Mouse (Mus musculus) limb, embryonic 12.5 days (tissue): ENCODE results near the gene Scn10a. TPM values are rescaled to one million over a fixed set of nuclear protein-coding genes. Genes with fewer than 3 reads are reported as not detected.

Experiments used
- ATAC-seq: fragments of 200-750 bp; cut with Nextera tagmentation; 2 replicates; pipeline ENCODE4 v1.8.0; 2017; ENCODE audit warnings: low read depth, moderate TSS enrichment; ENCODE audit not compliant: insufficient number of reproducible peaks, insufficient read depth, low FRiP score, low TSS enrichment
- H3K27ac ChIP-seq: fragments of 300-500 bp; sonication (generic); 2 replicates; pipeline ENCODE4 v1.5.1; 2016; ENCODE audit warnings: mild to moderate bottlenecking, moderate library complexity
- H3K27me3 ChIP-seq: fragments of 300-500 bp; sonication (generic); 2 replicates; pipeline ENCODE4 v1.6.1; 2016; ENCODE audit warnings: mild to moderate bottlenecking, moderate library complexity
- H3K36me3 ChIP-seq: fragments of 300-500 bp; sonication (generic); 2 replicates; pipeline ENCODE4 v1.6.1; 2016; ENCODE audit warnings: mild to moderate bottlenecking, moderate library complexity
- H3K4me1 ChIP-seq: fragments of 300-500 bp; sonication (generic); replicated peaks from 2 replicates; pipeline ENCODE4 v1.6.1; 2016
- H3K4me2 ChIP-seq: fragments of 300-500 bp; sonication (generic); 2 replicates; pipeline ENCODE4 v1.6.1; 2016; ENCODE audit warnings: mild to moderate bottlenecking, moderate library complexity
- H3K4me3 ChIP-seq: fragments of 300-500 bp; sonication (generic); replicated peaks from 2 replicates; pipeline ENCODE4 v1.5.1; 2016; ENCODE audit warnings: mild to moderate bottlenecking
- H3K9ac ChIP-seq: fragments of 300-500 bp; sonication (generic); replicated peaks from 2 replicates; pipeline ENCODE4 v1.6.1; 2016; ENCODE audit warnings: mild to moderate bottlenecking, moderate library complexity
- H3K9me3 ChIP-seq: fragments of 300-500 bp; sonication (generic); 2 replicates; pipeline ENCODE4 v1.6.1; 2016; ENCODE audit warnings: mild to moderate bottlenecking, moderate library complexity
- WGBS: fragments of 180-500 bp; shearing (Covaris S2); methylation state at CpG from one replicate; pipeline ENCODE4 v1.1.7; 2016; 5-methylcytosine and 5-hydroxymethylcytosine counted together
- polyA plus RNA-seq: library from polyadenylated mRNA; unstranded; fragments of >200 nt; fragmentation: Nextera tagmentation; extraction: Ambion mirVana; gene quantifications from 2 replicates; pipeline ENCODE4 v1.2.1, GENCODE M21; 2016

Scn10a gene
- polyA plus RNA-seq = 0.24 TPM in 1 of 2 replicates, not detected in the other

DNA sequence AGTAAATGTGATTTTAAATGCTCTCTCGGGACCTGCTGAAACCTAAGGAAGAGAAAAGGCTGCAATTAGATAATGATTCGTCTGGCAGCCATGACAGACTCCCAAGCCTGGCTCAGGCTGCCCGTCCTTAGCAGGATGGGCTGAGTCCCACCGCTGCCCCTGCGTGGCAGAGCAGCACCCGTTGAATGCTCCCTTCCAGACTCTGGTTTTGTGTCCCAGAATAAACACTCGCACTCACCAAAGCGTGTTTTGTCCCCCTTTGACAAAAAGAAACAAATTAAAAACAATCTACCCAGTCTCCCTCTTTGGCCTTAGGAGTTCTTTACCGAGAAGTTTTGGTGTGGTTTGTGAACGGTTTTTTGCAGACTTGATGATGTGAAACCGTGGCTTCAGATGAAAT, at the start of gene Scn10a:
Scn10a (minus strand) TSS at position 101 of the 400 bp plus-strand sequence.
- Histone ChIP-seq H3K36me3 (no peaks in the 10 kb centered on the region), H3K4me3 (no peak within 1 kb of the TSS), H3K4me1 (no peaks in the 10 kb centered on the region), H3K9me3 (no peaks in the 10 kb centered on the region), H3K27ac (no peak within 1 kb of the TSS), H3K9ac (no peak within 1 kb of the TSS), H3K4me2 (no peak within 1 kb of the TSS), H3K27me3 (peaks cover 4% of the 10 kb centered on the region; the same call in 1 of the 2 replicates)
- ATAC-seq = no peak
- WGBS = 80% methylated on average over 11 of the region's 11 CpGs

GRCm38 (mm10) chr9:119768585-119768984, 49.5 kb upstream of the Scn10a start:
- H3K27ac ChIP-seq = no peak overlapping the region
- no peaks in the 10 kb centered on the region for H3K9me3 ChIP-seq
- no peaks in the 10 kb centered on the region for H3K4me1 ChIP-seq
- H3K9ac ChIP-seq = no peak overlapping the region
- no peaks in the 10 kb centered on the region for H3K27me3 ChIP-seq
- ATAC-seq = no peak
- no peaks in the 10 kb centered on the region for H3K36me3 ChIP-seq
- 42% methylated on average over 7 of the region's 7 CpGs for WGBS
- H3K4me3 ChIP-seq = no peak overlapping the region
- H3K4me2 ChIP-seq = no peak overlapping the region

GRCm38 (mm10) chr9:119760226-119760625, 41.1 kb upstream of the Scn10a start:
- no peak for ATAC-seq
- Histone ChIP-seq H3K9me3 (peaks cover 14% of the 10 kb centered on the region), H3K27ac (no peak overlapping the region), H3K4me1 (no peaks in the 10 kb centered on the region), H3K4me3 (no peak overlapping the region), H3K4me2 (no peak overlapping the region), H3K27me3 (no peaks in the 10 kb centered on the region), H3K9ac (no peak overlapping the region), H3K36me3 (no peaks in the 10 kb centered on the region)
- WGBS = 87% methylated on average over 3 of the region's 3 CpGs

- no peak overlapping the region for H3K4me2 ChIP-seq
- H3K4me3 ChIP-seq = no peak overlapping the region
- no peaks in the 10 kb centered on the region for H3K27me3 ChIP-seq
- peaks cover 14% of the 10 kb centered on the region for H3K9me3 ChIP-seq
- 83% methylated on average over 1 of the region's 1 CpGs for WGBS
- no peak for ATAC-seq
- no peak overlapping the region for H3K9ac ChIP-seq
- no peaks in the 10 kb centered on the region for H3K4me1 ChIP-seq
- H3K27ac ChIP-seq = no peak overlapping the region
- no peaks in the 10 kb centered on the region for H3K36me3 ChIP-seq
Observed at GRCm38 (mm10) chr9:119759457-119759856, 40.3 kb upstream of the Scn10a start.

DNA sequence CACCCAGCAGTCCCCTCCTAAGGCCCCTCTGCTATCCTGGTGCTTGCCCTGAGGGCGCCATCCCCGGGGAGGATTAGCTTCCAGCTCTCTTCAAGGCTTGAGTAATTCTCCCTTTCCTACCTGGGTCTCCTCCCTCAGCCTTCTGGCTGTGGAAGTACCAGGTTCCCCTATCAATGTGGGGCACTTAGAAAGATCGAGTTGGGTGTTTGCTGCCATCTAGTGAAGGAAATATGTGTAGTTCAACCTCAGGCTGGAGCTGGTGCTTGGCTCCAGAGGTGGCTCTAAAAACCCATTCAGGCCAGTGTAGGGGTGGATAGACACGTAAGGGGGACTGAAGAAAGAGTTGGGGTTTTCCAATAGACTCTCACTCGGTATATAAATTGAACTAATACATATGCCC, 32.4 kb upstream of the Scn10a start:
- Histone ChIP-seq H3K4me2 (no peak overlapping the region), H3K4me3 (no peak overlapping the region), H3K27me3 (no peaks in the 10 kb centered on the region), H3K27ac (no peak overlapping the region), H3K4me1 (no peaks in the 10 kb centered on the region), H3K36me3 (no peaks in the 10 kb centered on the region), H3K9ac (no peak overlapping the region), H3K9me3 (peaks cover 11% of the 10 kb centered on the region; the same call in 1 of the 2 replicates)
- 17% methylated on average over 5 of the region's 5 CpGs for WGBS
- ATAC-seq = no peak

GRCm38 (mm10) chr9:119749112-119749511, 30.0 kb upstream of the Scn10a start:
- no peak for ATAC-seq
- H3K9ac ChIP-seq = no peak overlapping the region
- peaks cover 7% of the 10 kb centered on the region; the same call in 1 of the 2 replicates for H3K9me3 ChIP-seq
- H3K27ac ChIP-seq = no peak overlapping the region
- H3K4me1 ChIP-seq = no peaks in the 10 kb centered on the region
- H3K4me2 ChIP-seq = no peak overlapping the region
- no peak overlapping the region for H3K4me3 ChIP-seq
- 73% methylated on average over 9 of the region's 9 CpGs for WGBS
- H3K27me3 ChIP-seq = no peaks in the 10 kb centered on the region
- no peaks in the 10 kb centered on the region for H3K36me3 ChIP-seq

GRCm38 (mm10) chr9:119743900-119744299, 24.8 kb upstream of the Scn10a start:
- H3K9me3 ChIP-seq = peaks cover 7% of the 10 kb centered on the region; the same call in 1 of the 2 replicates
- no peak overlapping the region for H3K4me2 ChIP-seq
- 0 out of 2 replicates have a peak, but pooled peaks cover 3% of the 10 kb centered on the region for H3K27me3 ChIP-seq
- H3K36me3 ChIP-seq = no peaks in the 10 kb centered on the region
- no peaks in the 10 kb centered on the region for H3K4me1 ChIP-seq
- no peak overlapping the region for H3K4me3 ChIP-seq
- no peak for ATAC-seq
- H3K9ac ChIP-seq = no peak overlapping the region
- no peak overlapping the region for H3K27ac ChIP-seq
- WGBS = 76% methylated on average over 4 of the region's 4 CpGs

GRCm38 (mm10) chr9:119743312-119743711, 24.2 kb upstream of the Scn10a start:
- 90% methylated on average over 3 of the region's 3 CpGs for WGBS

GRCm38 (mm10) chr9:119741101-119741786, 22.1 kb upstream of the Scn10a start:
- Histone ChIP-seq H3K9me3 (no peaks in the 10 kb centered on the region), H3K4me2 (no peak overlapping the region), H3K27ac (no peak overlapping the region), H3K4me1 (no peaks in the 10 kb centered on the region), H3K4me3 (no peak overlapping the region), H3K9ac (no peak overlapping the region), H3K27me3 (0 out of 2 replicates have a peak, but pooled peaks cover 4% of the 10 kb centered on the region), H3K36me3 (no peaks in the 10 kb centered on the region)
- no peak for ATAC-seq
- WGBS = 56% methylated on average over 5 of the region's 5 CpGs

More at GRCm38 (mm10) chr9:119743312-119743711, 24.2 kb upstream of the Scn10a start:
- Histone ChIP-seq H3K27me3 (0 out of 2 replicates have a peak, but pooled peaks cover 4% of the 10 kb centered on the region), H3K36me3 (no peaks in the 10 kb centered on the region), H3K4me1 (no peaks in the 10 kb centered on the region), H3K4me2 (no peak overlapping the region), H3K9me3 (peaks cover 7% of the 10 kb centered on the region; the same call in 1 of the 2 replicates), H3K27ac (no peak overlapping the region), H3K9ac (no peak overlapping the region), H3K4me3 (no peak overlapping the region)
- ATAC-seq = no peak

DNA sequence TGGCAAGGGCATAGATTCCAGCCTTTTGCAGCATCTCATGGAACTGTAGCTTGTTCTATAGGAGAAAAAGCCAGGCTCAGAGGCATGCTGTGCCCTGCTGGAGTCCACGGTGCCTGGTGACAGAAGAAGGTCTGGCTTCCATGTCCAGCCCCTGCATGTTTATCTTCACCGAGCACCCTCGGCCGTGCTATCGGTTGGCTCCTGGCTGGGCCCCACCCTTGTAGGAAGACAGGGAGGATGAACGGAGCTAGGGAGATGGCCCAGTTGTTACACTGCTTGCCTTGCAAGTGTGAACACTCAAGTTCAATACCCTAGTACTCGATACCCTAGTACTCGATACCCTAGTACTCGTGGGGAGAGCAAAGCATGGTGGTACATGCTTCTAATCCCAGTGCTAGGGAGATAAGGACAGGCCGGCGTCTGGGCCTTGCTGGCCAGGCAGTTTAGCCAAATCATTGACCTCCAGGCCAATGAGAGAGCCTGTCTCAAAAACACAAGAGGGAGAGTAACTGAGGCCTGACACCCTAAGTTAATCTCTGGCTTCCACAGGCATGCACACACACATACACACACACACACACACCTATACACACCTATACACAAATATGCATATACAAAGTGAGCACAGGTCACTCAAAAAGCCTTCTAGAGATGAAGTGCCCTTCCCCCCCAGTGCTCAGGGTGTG, 9.4 kb upstream of the Scn10a start:
- Histone ChIP-seq H3K27me3 (no peaks in the 10 kb centered on the region), H3K36me3 (no peaks in the 10 kb centered on the region), H3K4me1 (no peaks in the 10 kb centered on the region), H3K9ac (no peak overlapping the region), H3K4me2 (no peak overlapping the region), H3K9me3 (no peaks in the 10 kb centered on the region), H3K4me3 (no peak overlapping the region), H3K27ac (no peak overlapping the region)
- 86% methylated on average over 11 of the region's 11 CpGs for WGBS
- no peak for ATAC-seq

- Histone ChIP-seq H3K27ac (no peak overlapping the region), H3K9me3 (no peaks in the 10 kb centered on the region), H3K36me3 (no peaks in the 10 kb centered on the region), H3K4me3 (no peak overlapping the region), H3K27me3 (0 out of 2 replicates have a peak, but pooled peaks cover 4% of the 10 kb centered on the region), H3K4me2 (no peak overlapping the region), H3K4me1 (no peaks in the 10 kb centered on the region), H3K9ac (no peak overlapping the region)
- 88% methylated on average over 4 of the region's 4 CpGs for WGBS
- ATAC-seq = no peak
Observed at GRCm38 (mm10) chr9:119726990-119727389, 7.9 kb upstream of the Scn10a start.
